Mouse (Mus musculus) limb, embryonic 11.5 days (tissue): ENCODE data around the gene Faap100. TPM values are rescaled to one million over a fixed set of nuclear protein-coding genes. Genes with fewer than 3 reads are reported as not detected.
"Not testable (repeated sequence)": the region's sequence is repeated elsewhere in the genome, so short reads cannot be mapped to it uniquely, and the experiment has no call there.

Source experiments
- ATAC-seq: fragments of 200-750 bp; cut with Nextera tagmentation; 2 replicates; pipeline ENCODE4 v1.8.0; 2017; ENCODE audit warnings: low read depth; ENCODE audit not compliant: insufficient number of reproducible peaks, low FRiP score, low TSS enrichment
- DNase-seq: peaks from one replicate; pipeline ENCODE4 v3.0.0-alpha.2; 2015; ENCODE audit warnings: low spot score
- H3K27ac ChIP-seq: fragments of 300-500 bp; sonication (generic); replicated peaks from 2 replicates; pipeline ENCODE4 v1.5.1; 2014; ENCODE audit warnings: low read depth, mild to moderate bottlenecking, low read length
- H3K27me3 ChIP-seq: fragments of 300-500 bp; sonication (generic); 2 replicates; pipeline ENCODE4 v1.6.1; 2014; ENCODE audit warnings: mild to moderate bottlenecking, low read length, mixed read lengths; ENCODE audit not compliant: control insufficient read depth, insufficient read depth
- H3K36me3 ChIP-seq: fragments of 300-500 bp; sonication (generic); 2 replicates; pipeline ENCODE4 v1.6.1; 2014; ENCODE audit warnings: mild to moderate bottlenecking, low read length, moderate library complexity, mixed read lengths; ENCODE audit not compliant: control insufficient read depth, insufficient read depth
- H3K4me1 ChIP-seq: fragments of 300-500 bp; sonication (generic); 2 replicates; pipeline ENCODE4 v1.6.1; 2014; ENCODE audit warnings: low read length, mixed read lengths; ENCODE audit not compliant: control insufficient read depth, insufficient read depth
- H3K4me2 ChIP-seq: fragments of 300-500 bp; sonication (generic); 2 replicates; pipeline ENCODE4 v1.6.1; 2014; ENCODE audit warnings: low read depth, mild to moderate bottlenecking, moderate library complexity; ENCODE audit not compliant: severe bottlenecking
- H3K4me3 ChIP-seq: fragments of 300-500 bp; sonication (generic); 2 replicates; pipeline ENCODE4 v1.5.1; 2014; ENCODE audit warnings: low read depth, low read length
- H3K9ac ChIP-seq: fragments of 300-500 bp; sonication (generic); 2 replicates; pipeline ENCODE4 v1.6.1; 2014; ENCODE audit warnings: mild to moderate bottlenecking, low read length
- H3K9me3 ChIP-seq: fragments of 300-500 bp; sonication (generic); 2 replicates; pipeline ENCODE4 v1.6.1; 2016; ENCODE audit warnings: low read length; ENCODE audit not compliant: control insufficient read depth
- WGBS: fragments of 180-500 bp; shearing (Covaris S2); extraction: QIAGEN DNeasy Blood & Tissue Kit; methylation state at CpG from one replicate; pipeline ENCODE4 v1.1.7; 2014; 5-methylcytosine and 5-hydroxymethylcytosine counted together
- polyA plus RNA-seq: library from polyadenylated mRNA; unstranded; fragments of >200 nt; fragmentation: Nextera tagmentation; extraction: Ambion mirVana; gene quantifications from 2 replicates; pipeline ENCODE4 v1.2.1, GENCODE M21; 2014

Faap100 gene
- polyA plus RNA-seq, 1 experiment from 2014 or later: 30.4 TPM

DNA sequence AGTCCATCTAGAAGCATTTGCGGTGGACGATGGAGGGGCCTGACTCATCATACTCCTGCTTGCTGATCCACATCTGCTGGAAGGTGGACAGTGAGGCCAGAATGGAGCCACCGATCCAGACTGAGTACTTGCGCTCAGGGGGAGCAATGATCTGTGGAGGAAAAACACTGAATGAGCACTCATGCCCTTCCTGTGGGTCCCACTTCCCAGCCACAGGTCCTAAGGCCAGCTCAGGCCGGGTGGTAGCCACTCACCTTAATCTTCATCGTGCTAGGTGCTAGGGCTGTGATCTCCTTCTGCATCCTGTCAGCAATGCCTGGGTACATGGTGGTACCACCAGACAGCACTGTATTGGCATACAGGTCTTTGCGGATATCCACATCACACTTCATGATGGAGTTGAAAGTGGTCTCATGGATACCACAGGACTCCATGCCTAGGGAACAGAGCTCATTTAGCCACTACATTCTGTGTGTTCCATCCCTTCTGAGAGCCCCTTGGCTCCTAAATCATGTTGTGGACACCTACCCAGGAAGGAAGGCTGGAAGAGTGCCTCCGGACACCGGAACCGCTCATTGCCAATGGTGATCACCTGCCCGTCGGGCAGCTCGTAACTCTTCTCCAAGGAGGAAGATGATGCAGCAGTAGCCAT is 32.1 kb downstream of the Faap100 start:
- Histone ChIP-seq H3K4me3 (peak overlapping the region; percentile 34), H3K4me2 (peak overlapping the region; percentile 67), H3K4me1 (peaks cover 15% of the 10 kb centered on the region), H3K9ac (peak overlapping the region; percentile 50)
- 76% methylated on average over 8 of the region's 13 CpGs for WGBS
- not testable (repeated sequence) for H3K27ac ChIP-seq, ATAC-seq, H3K9me3 ChIP-seq, H3K36me3 ChIP-seq, H3K27me3 ChIP-seq, DNase-seq

DNA sequence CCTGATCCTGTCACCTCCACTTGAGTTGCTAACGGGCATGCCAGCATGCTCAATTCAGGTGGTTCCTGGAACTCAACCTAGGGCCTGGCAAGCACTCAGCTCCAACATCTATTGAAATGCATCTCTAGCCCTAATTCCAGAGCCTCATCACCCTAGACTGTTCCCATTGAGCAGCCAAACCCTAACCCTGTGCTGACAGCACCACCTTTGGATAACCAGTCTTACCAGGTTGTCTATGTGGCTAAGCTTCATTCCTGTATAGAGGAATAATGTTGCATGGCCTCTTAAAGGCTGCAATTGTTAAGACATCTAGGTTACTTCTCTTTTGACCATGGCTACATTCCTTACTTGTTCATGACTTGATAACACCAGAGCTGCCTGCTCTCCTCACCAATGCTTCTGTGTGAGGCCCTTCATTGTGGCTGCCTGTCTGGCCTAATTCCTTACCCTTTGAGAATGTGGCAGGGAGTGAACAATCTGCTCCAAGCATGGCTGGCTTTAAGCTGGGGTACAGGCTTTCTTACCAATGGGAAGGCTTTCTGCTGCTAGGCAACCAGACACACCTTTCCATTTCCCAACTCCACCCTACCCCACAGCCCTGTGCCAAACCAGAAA is 33.4 kb downstream of the Faap100 start:
- Histone ChIP-seq H3K27me3 (no peaks in the 10 kb centered on the region), H3K9ac (no peak overlapping the region), H3K4me1 (peaks cover 6% of the 10 kb centered on the region; the same call in 1 of the 2 replicates), H3K9me3 (no peaks in the 10 kb centered on the region), H3K4me2 (peak overlapping the region; percentile 22; the same call in 1 of the 2 replicates), H3K27ac (no peak overlapping the region), H3K36me3 (peaks cover 4% of the 10 kb centered on the region; the same call in 1 of the 2 replicates), H3K4me3 (no peak overlapping the region)
- no peak for ATAC-seq
- DNase-seq: peak; percentile 66
- WGBS: 19% methylated on average over 1 of the region's 1 CpGs

DNA sequence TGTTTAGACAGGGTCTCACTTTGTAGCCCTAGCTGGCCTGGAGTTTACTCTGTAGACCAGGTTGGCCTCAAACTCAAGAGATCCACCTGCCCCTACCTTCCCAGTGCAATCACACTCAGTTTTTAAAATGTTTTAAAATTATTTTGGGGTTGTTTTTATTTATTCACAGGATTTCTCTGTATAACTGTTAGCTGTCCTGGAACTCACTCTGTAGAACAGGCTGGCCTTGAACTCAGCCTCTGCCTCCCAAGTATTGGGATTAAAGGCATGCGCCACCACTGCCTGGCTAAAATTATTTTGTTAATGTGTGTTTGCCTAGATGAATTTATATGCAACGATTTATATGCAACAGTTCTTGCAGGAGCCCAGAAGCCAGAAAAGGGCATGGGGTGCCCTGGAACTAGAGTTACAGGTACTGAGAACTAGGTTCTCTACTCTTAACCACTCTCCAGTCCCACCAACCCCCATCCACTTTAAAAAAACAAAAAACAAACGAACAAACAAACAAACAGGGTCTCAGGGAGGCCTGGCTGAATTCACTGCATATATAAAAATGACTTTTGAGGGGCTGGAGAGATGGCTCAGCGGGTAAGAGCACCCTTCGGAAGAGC is 34.1 kb downstream of the Faap100 start:
- no peak overlapping the region for H3K4me3 ChIP-seq
- no peak overlapping the region for H3K27ac ChIP-seq
- ATAC-seq: no peak
- H3K36me3 ChIP-seq: peaks cover 4% of the 10 kb centered on the region; the same call in 1 of the 2 replicates
- no peaks in the 10 kb centered on the region for H3K9me3 ChIP-seq
- WGBS: 66% methylated on average over 5 of the region's 5 CpGs
- no peak overlapping the region for H3K9ac ChIP-seq
- peaks cover 3% of the 10 kb centered on the region; the same call in 1 of the 2 replicates for H3K4me1 ChIP-seq
- DNase-seq: peak; percentile 63
- no peaks in the 10 kb centered on the region for H3K27me3 ChIP-seq
- H3K4me2 ChIP-seq: no peak overlapping the region

DNA sequence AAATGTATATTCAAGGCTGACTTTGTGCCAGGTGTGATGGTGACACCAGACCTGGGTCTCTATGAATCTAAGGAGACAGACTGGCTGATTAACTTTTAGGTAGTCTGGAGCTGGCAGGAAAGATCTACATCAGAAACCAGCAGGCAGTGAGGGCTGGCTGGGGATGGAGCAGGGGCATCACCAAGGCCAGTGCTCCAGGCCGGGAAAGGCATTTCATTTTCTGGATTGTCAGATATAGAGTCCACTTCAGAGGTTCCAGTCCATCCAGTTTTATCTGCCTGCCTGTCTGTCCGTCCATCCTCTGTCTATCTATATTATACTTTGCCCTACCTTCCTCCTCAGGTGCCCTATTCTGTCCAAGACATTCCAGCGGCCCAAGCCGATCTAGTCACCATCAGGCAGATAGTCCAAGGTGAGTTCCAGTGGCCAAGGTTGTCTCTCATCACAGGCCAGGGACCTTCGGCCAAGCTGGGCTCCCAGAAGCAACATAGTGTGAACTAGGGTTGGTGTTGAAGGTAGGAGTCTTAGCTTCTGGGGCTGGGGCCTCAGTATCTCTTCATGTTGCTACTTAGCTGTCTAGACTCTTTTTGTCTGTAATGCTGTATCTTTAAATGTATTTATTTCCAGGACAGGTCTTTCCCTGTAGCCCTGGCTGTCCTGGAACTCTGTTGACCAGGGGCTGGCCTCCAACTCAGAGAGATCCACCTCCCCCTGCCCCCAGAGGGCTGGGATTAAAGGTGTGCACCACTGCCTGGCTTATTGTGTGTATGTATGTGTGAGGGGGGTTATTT is 34.9 kb downstream of the Faap100 start:
- no peaks in the 10 kb centered on the region for H3K9me3 ChIP-seq
- peak; percentile 53 for DNase-seq
- H3K4me1 ChIP-seq: no peaks in the 10 kb centered on the region
- H3K27ac ChIP-seq: 0 out of 2 replicates have a peak overlapping the region, but pooled peaks have one; percentile 10
- H3K27me3 ChIP-seq: no peaks in the 10 kb centered on the region
- no peak overlapping the region for H3K4me3 ChIP-seq
- H3K36me3 ChIP-seq: peaks cover 4% of the 10 kb centered on the region; the same call in 1 of the 2 replicates
- ATAC-seq: no peak
- 81% methylated on average over 5 of the region's 5 CpGs for WGBS
- H3K4me2 ChIP-seq: no peak overlapping the region
- H3K9ac ChIP-seq: no peak overlapping the region

DNA sequence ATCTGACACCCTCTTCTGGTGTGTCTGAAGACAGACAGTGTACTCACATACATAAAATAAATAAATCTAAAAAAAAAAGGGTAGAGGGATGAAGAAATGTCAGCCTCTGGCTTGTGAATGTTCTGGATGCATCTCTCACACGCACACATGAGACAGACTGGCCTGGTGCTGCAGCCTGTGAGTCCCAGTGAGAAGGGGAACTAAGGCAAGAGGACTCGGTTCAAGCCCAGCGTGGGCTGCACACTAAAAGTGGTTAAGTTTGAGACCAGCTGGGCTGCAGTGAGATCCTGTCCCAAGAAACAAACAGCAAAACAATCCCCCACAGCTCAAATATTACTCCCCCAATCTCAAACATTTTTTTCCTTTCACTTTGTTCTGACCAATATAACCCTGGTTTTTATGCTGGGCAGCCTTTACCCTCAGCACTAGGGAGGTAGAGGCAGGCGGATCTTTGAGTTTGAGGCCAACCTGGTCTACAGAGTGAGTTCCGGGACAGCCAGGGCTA is 35.9 kb downstream of the Faap100 start:
- WGBS: 89% methylated on average over 5 of the region's 5 CpGs
- no peak overlapping the region for H3K9ac ChIP-seq
- H3K4me3 ChIP-seq: no peak overlapping the region
- H3K4me2 ChIP-seq: no peak overlapping the region
- no peak overlapping the region for H3K27ac ChIP-seq
- ATAC-seq: no peak
- DNase-seq: peak; percentile 22
- H3K36me3 ChIP-seq: peaks cover 4% of the 10 kb centered on the region; the same call in 1 of the 2 replicates
- no peaks in the 10 kb centered on the region for H3K27me3 ChIP-seq
- no peaks in the 10 kb centered on the region for H3K4me1 ChIP-seq
- no peaks in the 10 kb centered on the region for H3K9me3 ChIP-seq

DNA sequence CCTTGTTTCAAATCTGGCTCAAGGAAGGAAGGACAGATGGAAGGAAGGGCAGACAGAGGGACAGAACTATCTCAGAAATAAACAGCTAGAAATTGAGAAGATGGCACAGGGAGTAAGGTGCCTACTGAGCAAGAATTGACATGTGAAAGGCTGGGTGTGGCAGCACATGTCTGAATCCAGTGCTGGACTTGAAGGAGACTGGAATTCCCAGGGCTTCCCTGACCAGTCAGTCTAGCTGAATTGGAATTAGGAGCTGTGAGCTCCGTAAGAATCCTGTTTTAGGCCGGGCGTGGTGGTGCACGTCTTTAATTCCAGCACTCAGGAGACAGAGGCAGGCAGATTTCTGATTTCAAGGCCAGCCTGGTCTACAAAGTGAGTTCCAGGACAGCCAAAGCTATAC is 36.9 kb downstream of the Faap100 start:
- DNase-seq: peak; percentile 23
- Histone ChIP-seq H3K9me3 (no peaks in the 10 kb centered on the region), H3K4me2 (no peak overlapping the region), H3K4me3 (no peak overlapping the region), H3K9ac (no peak overlapping the region), H3K27me3 (no peaks in the 10 kb centered on the region), H3K36me3 (peaks cover 2% of the 10 kb centered on the region; the same call in 1 of the 2 replicates), H3K27ac (no peak overlapping the region), H3K4me1 (no peaks in the 10 kb centered on the region)
- no peak for ATAC-seq
- 91% methylated on average over 4 of the region's 4 CpGs for WGBS

DNA sequence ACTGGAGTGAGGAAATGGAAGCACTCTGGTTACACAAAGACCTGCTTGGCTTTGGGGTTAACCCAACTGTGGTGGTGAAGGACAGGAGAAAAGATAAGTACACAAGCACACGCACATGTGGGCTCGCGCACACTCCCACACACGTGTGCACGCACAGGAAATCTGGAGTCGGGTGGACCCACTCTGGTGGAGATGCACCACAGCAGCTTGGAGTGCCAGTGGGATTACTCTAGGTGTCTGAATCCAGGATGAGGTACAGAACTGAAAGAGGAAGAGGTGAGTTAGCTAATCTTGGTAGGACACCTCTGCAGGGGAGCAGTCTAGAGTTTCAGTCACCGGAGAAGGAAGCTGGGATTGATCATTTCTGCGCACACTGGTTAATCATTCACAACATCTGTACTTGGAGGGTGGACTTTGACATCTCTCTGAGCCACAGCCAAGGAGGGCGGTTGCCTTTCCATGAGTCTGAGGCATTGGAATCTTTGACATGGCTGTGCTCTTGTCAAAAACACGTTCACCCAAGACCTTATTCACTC is 38.5 kb downstream of the Faap100 start:
- Histone ChIP-seq H3K27me3 (no peaks in the 10 kb centered on the region), H3K27ac (no peak overlapping the region), H3K4me1 (no peaks in the 10 kb centered on the region), H3K4me2 (no peak overlapping the region), H3K4me3 (no peak overlapping the region), H3K9ac (no peak overlapping the region), H3K36me3 (no peaks in the 10 kb centered on the region), H3K9me3 (no peaks in the 10 kb centered on the region)
- DNase-seq (peak; percentile 19), ATAC-seq (no peak)
- WGBS: 89% methylated on average over 10 of the region's 10 CpGs

DNA sequence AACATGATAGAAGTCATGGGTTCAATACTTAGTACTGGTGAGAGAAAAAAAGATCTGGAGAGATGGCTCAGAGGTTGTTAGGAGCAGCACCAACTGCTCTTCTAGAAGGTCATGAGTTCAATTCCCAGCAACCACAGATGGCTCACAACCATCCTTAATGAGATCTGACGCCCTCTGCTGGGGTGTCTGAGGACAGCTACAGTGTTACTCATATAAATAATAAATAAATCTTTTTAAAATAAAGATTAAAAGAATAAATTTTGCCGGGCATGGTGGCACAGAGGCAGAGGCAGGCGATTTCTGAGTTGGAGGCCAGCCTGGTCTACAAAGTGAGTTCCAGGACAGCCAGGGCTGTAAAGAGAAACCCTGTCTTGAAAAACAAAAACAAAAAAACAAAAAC is 39.8 kb downstream of the Faap100 start:
- Histone ChIP-seq H3K9ac (no peak overlapping the region), H3K9me3 (no peaks in the 10 kb centered on the region), H3K4me3 (no peak overlapping the region), H3K4me1 (no peaks in the 10 kb centered on the region), H3K27ac (no peak overlapping the region), H3K4me2 (no peak overlapping the region), H3K27me3 (no peaks in the 10 kb centered on the region), H3K36me3 (no peaks in the 10 kb centered on the region)
- DNase-seq (peak; percentile 13), ATAC-seq (no peak)
- WGBS: 80% methylated on average over 3 of the region's 3 CpGs
